Mouse (Mus musculus) bone marrow macrophage, adult 2 months (primary cell): Measurements from ENCODE around the gene Cybc1. TPM values are rescaled to one million over a fixed set of nuclear protein-coding genes. Genes with fewer than 3 reads are reported as not detected.

Source experiments
- H3K27ac ChIP-seq: 2 replicates; pipeline ENCODE4 v1.5.1; 2012; ENCODE audit warnings: low read depth, low read length; ENCODE audit not compliant: insufficient read depth
- H3K4me1 ChIP-seq: 2 replicates; pipeline ENCODE4 v1.6.1; 2012; ENCODE audit warnings: low read length; ENCODE audit not compliant: control insufficient read depth, insufficient read depth
- H3K4me3 ChIP-seq: 2 replicates; pipeline ENCODE4 v1.5.1; 2012; ENCODE audit warnings: mild to moderate bottlenecking, low read length, moderate library complexity; ENCODE audit not compliant: insufficient read depth
- CTCF ChIP-seq: IDR thresholded peaks from 2 replicates; pipeline ENCODE4 v1.5.1; 2012; ENCODE audit warnings: low read depth, mild to moderate bottlenecking, low read length, moderate library complexity
- POLR2A ChIP-seq: IDR thresholded peaks from 2 replicates; pipeline ENCODE4 v1.6.1; 2012; ENCODE audit warnings: mild to moderate bottlenecking, low read depth, low read length, borderline replicate concordance
- polyA plus RNA-seq: library from polyadenylated mRNA; stranded (reverse); fragments of >200 nt; gene quantifications from 2 replicates; pipeline ENCODE4 v1.2.4, GENCODE M21; 2012; ENCODE audit not compliant: missing spikeins, insufficient read depth, insufficient read length

The Cybc1 gene
- polyA plus RNA-seq, 1 experiment, result 67.9 TPM

DNA sequence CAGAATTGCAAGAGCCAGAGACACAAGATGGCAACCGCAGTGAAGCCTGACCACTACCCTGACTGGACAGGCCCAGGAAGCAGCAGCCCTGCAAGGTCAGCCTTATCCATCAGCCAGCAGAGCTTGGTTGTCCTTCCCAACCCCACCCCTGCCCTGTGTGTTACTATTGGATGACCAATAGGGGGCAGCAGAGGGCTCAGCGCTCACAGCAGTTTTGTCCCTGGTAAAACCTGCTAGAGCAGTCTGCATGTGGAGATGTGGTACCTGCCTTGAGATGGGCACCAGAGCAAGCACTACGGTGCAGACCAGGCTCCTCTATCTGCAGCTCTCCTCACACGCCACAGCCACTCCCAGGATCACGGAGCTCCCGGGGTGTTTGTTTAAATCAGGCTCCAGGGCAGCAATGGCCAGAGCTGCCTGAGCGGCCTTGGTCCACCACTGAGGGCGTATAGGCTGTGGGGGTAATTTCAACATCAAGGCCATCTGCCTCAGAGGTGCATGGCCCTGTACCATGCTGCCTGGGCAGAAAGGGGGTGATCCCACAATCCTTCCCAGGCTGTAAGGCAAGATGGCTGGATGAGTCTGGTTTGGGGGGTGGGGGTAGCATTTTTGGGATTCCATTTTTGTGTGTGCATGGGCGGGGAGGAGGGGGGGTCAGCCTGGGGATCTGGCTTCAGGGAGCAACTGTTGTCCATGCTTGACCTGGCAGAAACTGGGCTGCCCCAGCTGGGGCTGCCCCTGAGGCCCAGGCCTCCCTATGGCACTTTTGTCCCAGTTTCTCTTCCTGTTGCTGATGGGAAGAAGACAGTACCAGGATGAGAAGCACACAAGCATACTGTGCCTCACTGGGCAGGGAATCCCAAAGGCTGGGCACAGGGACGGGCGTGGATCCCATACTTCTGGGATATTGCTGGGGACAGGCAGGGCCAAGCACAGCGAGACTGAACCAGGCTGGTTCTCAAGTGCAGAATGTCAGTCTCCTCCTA lies 52.5 kb downstream of the Cybc1 start:
- H3K27ac ChIP-seq, result no peak overlapping the region
- TF ChIP-seq POLR2A (no peak), CTCF (peak; percentile 70)
- no peak overlapping the region for H3K4me3 ChIP-seq

DNA sequence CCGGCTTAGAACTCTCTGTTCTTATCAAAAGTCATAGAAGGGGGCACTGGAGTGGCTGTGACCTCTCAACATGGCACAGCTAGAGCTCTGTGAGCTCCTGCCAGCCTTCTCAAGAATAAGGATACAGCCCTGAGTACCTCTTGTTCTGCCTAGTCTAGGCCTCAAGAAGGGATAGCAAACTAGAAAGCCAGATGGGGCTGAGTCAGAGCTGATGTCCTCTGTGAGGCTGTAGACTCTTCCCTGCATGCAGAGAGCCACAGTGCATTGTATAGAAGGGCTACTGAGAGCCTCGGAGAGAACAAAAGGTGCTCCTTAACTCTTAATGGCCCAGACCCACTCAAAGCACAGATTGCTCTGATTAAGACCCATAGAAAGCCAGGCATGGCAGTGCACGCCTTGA lies 54.9 kb downstream of the Cybc1 start:
- Histone ChIP-seq H3K27ac (no peak overlapping the region), H3K4me3 (no peak overlapping the region), H3K4me1 (no peaks in the 10 kb centered on the region)
- TF ChIP-seq CTCF (no peak), POLR2A (no peak)

More for the DNA sequence above, 52.5 kb downstream of the Cybc1 start:
- H3K4me1 ChIP-seq, result no peaks in the 10 kb centered on the region

DNA sequence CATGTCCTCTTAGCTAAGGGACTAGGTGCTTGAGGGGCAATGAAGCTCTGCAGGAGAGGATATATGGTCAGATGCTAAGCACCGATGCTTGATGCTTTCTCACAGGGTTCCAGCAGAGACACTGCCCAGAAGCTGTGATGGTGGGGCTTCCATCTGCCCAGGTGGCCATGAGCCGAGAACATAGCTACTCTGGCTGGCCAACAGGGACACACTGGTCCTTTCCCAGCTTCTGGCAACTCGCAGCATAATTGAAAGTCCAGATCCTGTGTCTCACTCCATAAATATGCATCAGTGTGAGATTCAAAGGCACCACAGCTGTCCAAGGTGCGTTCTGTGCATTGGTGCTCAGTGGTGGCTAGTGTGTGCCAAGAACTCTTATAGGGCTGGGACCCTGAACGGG lies 55.9 kb downstream of the Cybc1 start:
- no peak for TF ChIP-seq POLR2A
- no peak for TF ChIP-seq CTCF
- H3K4me3 ChIP-seq, result no peak overlapping the region
- no peaks in the 10 kb centered on the region for H3K4me1 ChIP-seq
- no peak overlapping the region for H3K27ac ChIP-seq

Other genes with a start within 250 kb of the Cybc1 start
- 80.3 and 87.4 TPM in 2 replicates for gene Csnk1d, start 238.0 kb downstream of the Cybc1 start, polyA plus RNA-seq
- not detected in 2 replicates for gene Cd7, start 189.9 kb downstream of the Cybc1 start, polyA plus RNA-seq
- gene Sectm1b, start 165.8 kb downstream of the Cybc1 start, polyA plus RNA-seq, result not detected in 2 replicates
- 0.88 TPM in 1 of 2 replicates, not detected in the other for gene Sectm1a, start 148.1 kb downstream of the Cybc1 start, polyA plus RNA-seq
- gene Tex19.2, start 110.6 kb downstream of the Cybc1 start, polyA plus RNA-seq, result not detected in 2 replicates
- gene Tex19.1, start 83.2 kb downstream of the Cybc1 start, polyA plus RNA-seq, result not detected in 2 replicates
- not detected in 2 replicates for gene Uts2r, start 69.1 kb downstream of the Cybc1 start, polyA plus RNA-seq
- gene Hexdc, start 24.9 kb downstream of the Cybc1 start, polyA plus RNA-seq, result 5.0 and 9.6 TPM in 2 replicates
- 12.7 and 17.1 TPM in 2 replicates for gene Ogfod3, start 24.6 kb downstream of the Cybc1 start, polyA plus RNA-seq
- 19.4 and 20.8 TPM in 2 replicates for gene Narf, start 7.9 kb upstream of the Cybc1 start, polyA plus RNA-seq
- gene Foxk2, start 30.7 kb upstream of the Cybc1 start, polyA plus RNA-seq, result 12.8 and 15.5 TPM in 2 replicates
- 50.5 and 52.2 TPM in 2 replicates for gene Wdr45b, start 125.1 kb upstream of the Cybc1 start, polyA plus RNA-seq
- not detected in 2 replicates for gene Rab40b, start 158.9 kb upstream of the Cybc1 start, polyA plus RNA-seq
- gene Fn3krp, start 192.1 kb upstream of the Cybc1 start, polyA plus RNA-seq, result 9.2 and 10.4 TPM in 2 replicates
- 0.46 and 0.73 TPM in 2 replicates for gene Fn3k, start 205.6 kb upstream of the Cybc1 start, polyA plus RNA-seq
- gene Tbcd, start 222.6 kb upstream of the Cybc1 start, polyA plus RNA-seq, result 25.2 and 27.4 TPM in 2 replicates